Mouse (Mus musculus) thymus, postnatal 0 days (tissue): ENCODE measurements at regions not wholly inside any gene's neighbourhood (a gene's known extent, or its start where the extent isn't known, plus 50 kb on each side); places are given as distances from the start of the nearest gene placed in this dataset.
"Not testable (repeated sequence)": the region's sequence is repeated elsewhere in the genome, so short reads cannot be mapped to it uniquely, and the experiment has no call there.

Experiments
- DNase-seq: peaks from one replicate; pipeline ENCODE4 v3.0.0-alpha.2; 2015; ENCODE audit warnings: low spot score

- peak; percentile 24 for DNase-seq
Measured at GRCm38 (mm10) chr6:7120136-7120535, 164.3 kb downstream of the Sdhaf3 start.

GRCm38 (mm10) chr6:7133042-7133441 is 177.2 kb downstream of the Sdhaf3 start:
- DNase-seq = no peak

GRCm38 (mm10) chr6:7134062-7134461 is 178.3 kb downstream of the Sdhaf3 start:
- no peak for DNase-seq

GRCm38 (mm10) chr6:7134888-7135287 is 179.1 kb downstream of the Sdhaf3 start:
- DNase-seq = no peak

- no peak for DNase-seq
Measured at GRCm38 (mm10) chr6:7181711-7182110, 225.9 kb downstream of the Sdhaf3 start.

GRCm38 (mm10) chr6:7199046-7199599 is 243.3 kb downstream of the Sdhaf3 start:
- DNase-seq = no peak

- DNase-seq = no peak
Measured at GRCm38 (mm10) chr6:7215880-7216279, 260.1 kb downstream of the Sdhaf3 start.

GRCm38 (mm10) chr6:7252286-7252685 is 296.5 kb downstream of the Sdhaf3 start:
- DNase-seq = no peak

GRCm38 (mm10) chr6:7277431-7277830 is 277.2 kb upstream of the Tac1 start:
- no peak for DNase-seq

GRCm38 (mm10) chr6:7306956-7307355 is 247.7 kb upstream of the Tac1 start:
- no peak for DNase-seq

- no peak for DNase-seq
Measured at GRCm38 (mm10) chr6:7313496-7313895, 241.2 kb upstream of the Tac1 start.

- DNase-seq = no peak
Measured at GRCm38 (mm10) chr6:7326974-7327373, 227.7 kb upstream of the Tac1 start.

- DNase-seq = no peak
Measured at GRCm38 (mm10) chr6:7356634-7357033, 198.0 kb upstream of the Tac1 start.

GRCm38 (mm10) chr6:7367166-7367565 is 187.5 kb upstream of the Tac1 start:
- DNase-seq = no peak

GRCm38 (mm10) chr6:7374629-7375028 is 180.1 kb upstream of the Tac1 start:
- no peak for DNase-seq

- DNase-seq = no peak
Measured at GRCm38 (mm10) chr6:7375851-7376250, 178.8 kb upstream of the Tac1 start.

GRCm38 (mm10) chr6:7378651-7379050 is 176.0 kb upstream of the Tac1 start:
- no peak for DNase-seq

- no peak for DNase-seq
Measured at GRCm38 (mm10) chr6:7424731-7425130, 129.9 kb upstream of the Tac1 start.

- no peak for DNase-seq
Measured at GRCm38 (mm10) chr6:7441725-7442124, 113.0 kb upstream of the Tac1 start.

- not testable (repeated sequence) for DNase-seq
Measured at GRCm38 (mm10) chr6:7442286-7442685, 112.4 kb upstream of the Tac1 start.

GRCm38 (mm10) chr6:7455881-7456280 is 98.8 kb upstream of the Tac1 start:
- no peak for DNase-seq

- DNase-seq = no peak
Measured at GRCm38 (mm10) chr6:7463896-7464295, 90.8 kb upstream of the Tac1 start.

GRCm38 (mm10) chr6:7464346-7464745 is 90.3 kb upstream of the Tac1 start:
- DNase-seq = no peak
